Mouse (Mus musculus): ENCODE measurements around the gene Ovol2. TPM values are rescaled to one million over a fixed set of nuclear protein-coding genes. Genes with fewer than 3 reads are reported as not detected.
A peak's percentile ranks its signal among the peaks of the same experiment; 100 is the strongest.

Gene Ovol2
- total and polyA plus RNA-seq, 2 experiments from 2014 or later: not detected

- TF ChIP-seq CTCF (IDR thresholded peaks at IDR 0.05): no peak
- Histone ChIP-seq H3K27ac (ENCODE audit: low read depth, low read length) (no peak overlapping the region), H3K4me2 (ENCODE audit: low read depth, low read length, poor library complexity, severe bottlenecking) (no peak overlapping the region), H3K9me3 (ENCODE audit: low read length) (no peaks in the 10 kb centered on the region), H3K4me1 (ENCODE audit: insufficient read depth, low read length) (peaks cover 9% of the 10 kb centered on the region; the same call in 1 of the 2 replicates), H3K27me3 (ENCODE audit: insufficient read depth, low read length) (no peaks in the 10 kb centered on the region), H3K36me3 (ENCODE audit: insufficient read depth, low read length) (no peaks in the 10 kb centered on the region), H3K9ac (replicated peaks; ENCODE audit: low read length, poor library complexity, severe bottlenecking) (no peak overlapping the region), H3K4me3 (ENCODE audit: low read depth, low read length) (no peak overlapping the region)
- WGBS: 43% methylated on average over 1 of the region's 1 CpGs
- no peak for DNase-seq (ENCODE audit: low spot score)
- no peak for ATAC-seq (ENCODE audit: low FRiP score)
Measured at GRCm38 (mm10) chr2:144267731-144268015, 64.3 kb downstream of the Ovol2 start.

- no peak overlapping the region for H3K27ac ChIP-seq (ENCODE audit: low read depth, low read length)
- WGBS: 65% methylated on average over 5 of the region's 5 CpGs
- no peak overlapping the region for H3K9ac ChIP-seq (replicated peaks; ENCODE audit: low read length, poor library complexity, severe bottlenecking)
- no peak overlapping the region for H3K4me2 ChIP-seq (ENCODE audit: low read depth, low read length, poor library complexity, severe bottlenecking)
- H3K9me3 ChIP-seq (ENCODE audit: low read length): no peaks in the 10 kb centered on the region
- no peak for TF ChIP-seq CTCF (IDR thresholded peaks at IDR 0.05)
- H3K36me3 ChIP-seq (ENCODE audit: insufficient read depth, low read length): no peaks in the 10 kb centered on the region
- peaks cover 9% of the 10 kb centered on the region; the same call in 1 of the 2 replicates for H3K4me1 ChIP-seq (ENCODE audit: insufficient read depth, low read length)
- no peak for DNase-seq (ENCODE audit: low spot score)
- no peaks in the 10 kb centered on the region for H3K27me3 ChIP-seq (ENCODE audit: insufficient read depth, low read length)
- H3K4me3 ChIP-seq (ENCODE audit: low read depth, low read length): no peak overlapping the region
- no peak for ATAC-seq (ENCODE audit: low FRiP score)
Measured at GRCm38 (mm10) chr2:144267004-144267730, 64.8 kb downstream of the Ovol2 start.

DNA sequence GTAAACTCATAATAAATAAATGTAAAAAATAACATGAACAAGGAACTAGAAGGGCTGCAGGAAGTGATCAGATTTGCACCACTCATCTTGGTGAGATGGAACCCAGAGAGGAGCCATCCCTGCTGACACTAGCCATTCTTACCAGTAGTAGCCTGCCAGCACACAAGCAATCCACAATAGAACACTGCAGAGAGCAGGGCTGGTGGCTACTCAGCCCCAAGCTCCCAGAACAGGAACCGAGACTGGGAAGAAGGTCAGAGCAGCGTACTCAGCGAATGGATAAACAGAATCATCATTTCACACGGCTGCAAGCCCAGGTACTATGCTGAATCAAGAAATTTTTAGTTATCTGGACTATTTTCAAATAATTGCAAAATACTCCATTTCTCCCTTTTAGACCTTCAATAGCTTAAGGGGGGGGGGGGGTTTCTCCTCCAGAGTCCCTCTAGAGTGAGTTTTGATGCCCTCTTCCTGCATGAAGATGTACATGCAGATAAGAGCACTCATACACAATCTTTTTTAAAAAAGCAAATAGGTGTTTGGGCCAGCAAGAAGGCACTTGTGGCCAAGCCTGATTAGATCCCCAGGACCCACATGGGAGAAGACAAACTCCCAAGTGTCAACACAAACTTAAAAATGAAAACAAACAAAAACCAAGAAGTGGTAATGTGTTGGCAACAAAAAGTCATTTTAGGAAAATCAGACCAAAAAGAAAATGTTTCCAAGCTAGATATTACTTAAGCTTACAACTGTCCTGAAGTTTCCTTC lies 65.8 kb downstream of the Ovol2 start:
- 0 out of 2 replicates have a peak, but pooled peaks have one; percentile 6 for TF ChIP-seq CTCF (IDR thresholded peaks at IDR 0.05)
- no peak overlapping the region for H3K9ac ChIP-seq (replicated peaks; ENCODE audit: low read length, poor library complexity, severe bottlenecking)
- H3K9me3 ChIP-seq (ENCODE audit: low read length): no peaks in the 10 kb centered on the region
- H3K4me3 ChIP-seq (ENCODE audit: low read depth, low read length): no peak overlapping the region
- H3K4me2 ChIP-seq (ENCODE audit: low read depth, low read length, poor library complexity, severe bottlenecking): no peak overlapping the region
- H3K27me3 ChIP-seq (ENCODE audit: insufficient read depth, low read length): no peaks in the 10 kb centered on the region
- H3K27ac ChIP-seq (ENCODE audit: low read depth, low read length): no peak overlapping the region
- no peaks in the 10 kb centered on the region for H3K36me3 ChIP-seq (ENCODE audit: insufficient read depth, low read length)
- ATAC-seq (ENCODE audit: low FRiP score): no peak
- no peak for DNase-seq (ENCODE audit: low spot score)
- whole genome bisulfite sequencing: 37% methylated on average over 4 of the region's 4 CpGs
- peaks cover 8% of the 10 kb centered on the region; the same call in 1 of the 2 replicates for H3K4me1 ChIP-seq (ENCODE audit: insufficient read depth, low read length)

- Histone ChIP-seq H3K27ac (ENCODE audit: low read depth, low read length) (no peak overlapping the region), H3K4me3 (ENCODE audit: low read depth, low read length) (no peak overlapping the region), H3K9ac (replicated peaks; ENCODE audit: low read length, poor library complexity, severe bottlenecking) (no peak overlapping the region), H3K4me2 (ENCODE audit: low read depth, low read length, poor library complexity, severe bottlenecking) (no peak overlapping the region), H3K9me3 (ENCODE audit: low read length) (no peaks in the 10 kb centered on the region), H3K27me3 (ENCODE audit: insufficient read depth, low read length) (no peaks in the 10 kb centered on the region), H3K4me1 (ENCODE audit: insufficient read depth, low read length) (peaks cover 8% of the 10 kb centered on the region; the same call in 1 of the 2 replicates), H3K36me3 (ENCODE audit: insufficient read depth, low read length) (no peaks in the 10 kb centered on the region)
- no peak for ATAC-seq (ENCODE audit: low FRiP score)
- 78% methylated on average over 3 of the region's 3 CpGs for WGBS
- DNase-seq (ENCODE audit: low spot score): no peak
- no peak for TF ChIP-seq CTCF (IDR thresholded peaks at IDR 0.05)
Measured at GRCm38 (mm10) chr2:144265120-144265488, 66.8 kb downstream of the Ovol2 start.

- TF ChIP-seq CTCF (IDR thresholded peaks at IDR 0.05): no peak
- Histone ChIP-seq H3K4me3 (ENCODE audit: low read depth, low read length) (no peak overlapping the region), H3K27me3 (ENCODE audit: insufficient read depth, low read length) (no peaks in the 10 kb centered on the region), H3K4me1 (ENCODE audit: insufficient read depth, low read length) (peaks cover 8% of the 10 kb centered on the region; the same call in 1 of the 2 replicates), H3K27ac (ENCODE audit: low read depth, low read length) (no peak overlapping the region), H3K36me3 (ENCODE audit: insufficient read depth, low read length) (no peaks in the 10 kb centered on the region), H3K9me3 (ENCODE audit: low read length) (no peaks in the 10 kb centered on the region), H3K9ac (replicated peaks; ENCODE audit: low read length, poor library complexity, severe bottlenecking) (no peak overlapping the region), H3K4me2 (ENCODE audit: low read depth, low read length, poor library complexity, severe bottlenecking) (no peak overlapping the region)
- WGBS: 77% methylated on average over 5 of the region's 5 CpGs
- ATAC-seq (ENCODE audit: low FRiP score) (no peak), DNase-seq (ENCODE audit: low spot score) (no peak)
Measured at GRCm38 (mm10) chr2:144264398-144265119, 67.4 kb downstream of the Ovol2 start.

Measured in midbrain, postnatal 0 days (tissue).